Mouse (Mus musculus): ENCODE measurements around the gene Prdx6b.

Gene Prdx6b

DNA sequence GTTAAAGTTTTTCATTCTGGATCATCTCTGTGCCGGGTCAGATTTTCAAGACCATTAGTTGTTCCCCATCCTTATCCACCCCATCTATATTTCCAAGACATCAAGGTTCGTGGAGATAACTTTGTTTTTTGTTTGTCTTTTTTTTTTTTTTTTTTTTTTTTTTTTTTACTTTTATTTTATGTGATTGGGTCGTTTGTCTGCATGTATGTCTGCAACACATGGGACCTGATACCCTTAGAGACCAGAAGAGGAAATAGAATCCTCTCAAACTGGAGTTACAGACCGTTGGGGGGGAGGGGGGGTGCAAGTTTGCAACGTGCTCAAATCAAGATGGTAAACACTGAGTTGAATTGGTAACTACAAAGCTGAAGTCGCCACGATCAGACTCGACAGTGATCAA is at the start of gene Prdx6b:
Prdx6b (plus strand) TSS at position 301 of the 400 bp plus-strand sequence.
- no peak for DNase-seq (ENCODE audit: low spot score)

DNA sequence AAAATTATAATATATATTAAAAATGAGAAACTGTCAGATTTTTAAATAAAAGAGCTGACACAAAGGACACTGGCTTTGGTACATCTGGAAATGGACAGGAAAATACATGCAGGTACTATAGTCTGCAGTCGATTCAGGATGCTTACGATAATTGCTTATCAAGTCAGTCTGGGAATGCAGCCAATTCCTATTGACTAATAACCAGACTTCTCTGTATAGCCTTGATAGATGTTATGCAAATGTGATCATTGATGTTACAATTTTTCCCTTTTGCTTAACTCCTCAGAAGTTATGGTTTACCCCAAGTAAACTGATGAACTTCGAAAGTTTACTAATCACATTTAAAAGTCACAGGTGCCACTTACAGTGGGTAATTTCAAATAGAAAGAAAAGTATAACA is 44.8 kb upstream of the Prdx6b start:
- no peak for DNase-seq (ENCODE audit: low spot score)

- DNase-seq (ENCODE audit: low spot score): no peak
Measured at GRCm38 (mm10) chr2:80247868-80248267, 44.4 kb upstream of the Prdx6b start.

GRCm38 (mm10) chr2:80259888-80260672 is 32.2 kb upstream of the Prdx6b start:
- no peak for DNase-seq (ENCODE audit: low spot score)

DNA sequence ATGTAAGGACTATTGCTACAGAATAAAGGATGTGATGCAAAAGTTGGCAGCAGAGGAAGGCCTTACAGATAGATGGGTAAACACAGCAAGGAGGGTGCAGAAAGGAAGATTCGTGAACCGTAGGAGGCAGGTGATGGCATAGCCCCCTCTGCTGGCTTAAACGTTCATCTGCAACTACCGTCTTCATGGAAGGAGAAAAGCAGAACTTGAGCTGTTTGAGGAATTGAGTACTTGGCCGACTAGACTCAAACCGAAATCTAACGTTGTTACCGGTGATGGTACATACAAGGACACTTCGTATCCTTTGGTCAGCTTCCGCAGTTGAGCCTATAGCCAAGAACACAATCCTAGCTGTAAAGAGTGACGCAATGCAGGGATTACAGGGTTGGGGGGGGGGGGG is 25.4 kb upstream of the Prdx6b start:
- peak; percentile 82 for DNase-seq (ENCODE audit: low spot score)

- DNase-seq (ENCODE audit: low spot score): peak; percentile 62
Measured at GRCm38 (mm10) chr2:80268053-80268452, 24.2 kb upstream of the Prdx6b start.

DNA sequence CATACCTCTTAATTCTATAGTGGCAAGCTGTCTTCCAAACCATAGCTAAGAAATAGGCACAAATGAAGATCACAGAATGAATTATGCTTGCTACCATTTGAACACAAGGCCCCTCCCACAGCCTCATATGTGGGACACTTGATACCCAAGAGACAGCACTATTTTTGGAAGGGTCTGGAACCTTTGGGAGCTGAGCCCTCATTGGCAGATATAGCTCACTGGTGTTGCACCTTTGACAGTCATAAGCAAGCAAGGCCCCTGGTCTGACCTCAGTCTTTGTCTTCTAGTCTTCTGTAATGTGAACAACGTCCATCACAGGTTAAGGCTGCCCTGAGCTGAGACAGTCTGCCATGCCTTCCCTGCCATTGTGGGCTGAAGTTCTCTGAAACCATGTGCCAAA is 20.8 kb upstream of the Prdx6b start:
- no peak for DNase-seq (ENCODE audit: low spot score)

- no peak for DNase-seq (ENCODE audit: low spot score)
Measured at GRCm38 (mm10) chr2:80273038-80273437, 19.2 kb upstream of the Prdx6b start.

- no peak for DNase-seq (ENCODE audit: low spot score)
Measured at GRCm38 (mm10) chr2:80273763-80274162, 18.5 kb upstream of the Prdx6b start.

GRCm38 (mm10) chr2:80275136-80275535 is 17.1 kb upstream of the Prdx6b start:
- DNase-seq (ENCODE audit: low spot score): peak; percentile 74

DNA sequence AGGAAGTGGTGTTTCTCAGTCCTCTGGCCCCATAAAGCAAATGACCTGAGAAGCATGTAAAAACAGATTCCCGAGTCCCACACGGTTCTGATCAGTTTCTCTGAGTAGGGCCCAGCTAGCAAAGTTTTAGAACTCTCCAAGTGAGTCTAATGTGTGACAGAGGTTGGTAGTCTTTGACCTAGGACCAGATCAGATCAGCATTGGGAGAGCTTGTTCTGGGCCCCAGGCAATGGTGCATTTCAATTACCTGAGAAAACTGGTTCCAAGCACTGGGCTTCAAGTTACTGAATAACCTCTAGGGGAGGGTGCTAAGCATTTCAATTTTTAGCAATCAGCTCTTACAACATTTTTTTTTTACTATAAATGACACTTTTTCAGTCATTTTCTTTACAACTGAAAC is 10.1 kb upstream of the Prdx6b start:
- DNase-seq (ENCODE audit: low spot score): no peak

GRCm38 (mm10) chr2:80286397-80286796 is 5.9 kb upstream of the Prdx6b start:
- DNase-seq (ENCODE audit: low spot score): no peak

DNA sequence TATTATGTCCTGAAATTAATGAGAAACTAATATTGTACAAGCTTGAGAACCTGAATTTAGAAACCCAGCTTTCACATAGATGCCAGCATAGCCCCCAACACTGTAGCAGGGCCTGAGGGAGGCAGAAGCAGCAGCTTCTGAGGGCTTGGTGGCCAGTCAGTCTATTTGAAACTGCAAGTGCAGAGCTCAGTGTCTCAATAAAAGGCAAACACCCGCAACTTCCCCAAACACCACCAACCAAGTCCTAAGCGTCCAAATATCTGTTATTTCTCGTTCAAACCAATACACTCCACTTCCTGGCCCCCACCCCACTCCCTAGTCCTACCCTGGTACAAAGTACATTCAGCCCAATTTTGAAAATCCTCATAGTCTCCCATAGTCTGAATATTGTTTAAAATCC is 6.1 kb downstream of the Prdx6b start:
- no peak for DNase-seq (ENCODE audit: low spot score)

DNA sequence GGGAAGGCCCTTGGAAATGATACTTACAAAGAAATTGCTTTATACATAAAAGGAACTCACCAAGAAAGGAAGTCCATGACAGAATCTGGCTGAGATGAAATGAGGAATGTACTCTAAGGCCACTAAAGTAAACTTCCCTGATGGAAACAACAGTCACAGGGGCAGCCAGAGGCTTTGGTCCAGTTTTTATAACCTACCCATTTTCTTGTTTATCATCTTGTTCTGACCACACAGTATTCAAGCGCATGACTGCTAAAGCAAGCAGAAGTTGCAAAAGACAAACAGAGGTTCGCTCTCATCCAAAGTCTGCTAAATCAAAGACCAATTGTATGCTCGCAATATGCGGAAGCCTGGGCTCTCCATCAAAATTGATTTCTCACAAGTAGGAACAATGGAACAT is 8.5 kb downstream of the Prdx6b start:
- DNase-seq (ENCODE audit: low spot score): no peak

DNA sequence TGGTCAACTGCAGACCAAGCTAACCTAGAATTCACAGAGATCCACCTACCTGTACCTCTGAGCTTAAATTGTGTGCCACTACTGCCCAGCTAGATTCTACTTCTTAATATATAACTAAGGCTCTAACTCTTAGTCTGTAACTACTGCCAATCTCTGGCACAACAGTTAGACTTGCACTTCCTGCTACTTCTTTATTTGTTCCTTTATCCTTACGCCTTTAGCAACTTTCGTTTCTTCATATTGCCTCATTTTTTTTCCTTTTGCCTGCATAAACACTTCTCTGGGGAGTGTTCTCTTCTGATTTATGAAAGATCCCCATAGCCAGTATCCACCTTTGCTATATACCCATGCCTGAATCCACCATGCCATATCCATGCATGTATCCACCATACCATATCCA is 11.7 kb downstream of the Prdx6b start:
- DNase-seq (ENCODE audit: low spot score): no peak

DNA sequence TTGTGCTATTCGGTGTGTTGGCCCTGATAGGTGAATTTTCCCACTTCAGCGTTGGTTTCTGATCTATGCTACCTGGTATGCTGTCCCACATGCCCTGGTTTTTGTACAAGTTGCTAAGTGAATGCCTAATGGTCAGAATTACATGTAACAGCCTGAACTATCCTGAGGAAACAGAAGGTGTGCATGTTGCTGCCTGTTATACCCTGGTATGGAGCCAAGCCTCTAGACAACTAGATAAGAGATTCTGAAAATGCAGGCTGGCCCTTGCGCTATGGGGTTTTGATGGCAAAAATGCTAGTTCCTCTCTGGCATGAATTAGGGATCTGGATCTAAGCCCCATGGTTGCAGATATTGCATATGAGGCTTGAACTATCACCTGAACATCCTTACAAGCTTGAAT is 15.4 kb downstream of the Prdx6b start:
- no peak for DNase-seq (ENCODE audit: low spot score)

DNA sequence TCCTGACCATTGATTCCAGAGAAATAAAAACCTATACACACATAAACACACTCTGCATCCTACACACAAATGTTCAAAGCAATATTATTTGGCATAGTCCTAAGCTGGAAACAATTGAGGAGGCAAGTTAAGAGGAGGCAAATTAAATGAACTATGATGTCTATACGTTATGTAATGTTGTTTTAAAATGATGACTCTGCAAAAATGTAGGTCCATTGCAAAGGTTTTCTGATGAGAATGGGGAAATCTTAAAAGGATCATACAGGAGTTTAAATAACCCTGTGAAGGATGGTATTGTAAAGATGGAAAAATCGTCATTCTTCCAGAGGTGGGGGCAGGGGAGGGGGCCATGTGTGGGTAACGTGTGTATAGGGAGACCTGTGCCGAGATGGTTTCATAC is 17.5 kb downstream of the Prdx6b start:
- DNase-seq (ENCODE audit: low spot score): no peak

- DNase-seq (ENCODE audit: low spot score): peak; percentile 34
Measured at GRCm38 (mm10) chr2:80310772-80311171, 18.5 kb downstream of the Prdx6b start.

- no peak for DNase-seq (ENCODE audit: low spot score)
Measured at GRCm38 (mm10) chr2:80311350-80311749, 19.1 kb downstream of the Prdx6b start.

DNA sequence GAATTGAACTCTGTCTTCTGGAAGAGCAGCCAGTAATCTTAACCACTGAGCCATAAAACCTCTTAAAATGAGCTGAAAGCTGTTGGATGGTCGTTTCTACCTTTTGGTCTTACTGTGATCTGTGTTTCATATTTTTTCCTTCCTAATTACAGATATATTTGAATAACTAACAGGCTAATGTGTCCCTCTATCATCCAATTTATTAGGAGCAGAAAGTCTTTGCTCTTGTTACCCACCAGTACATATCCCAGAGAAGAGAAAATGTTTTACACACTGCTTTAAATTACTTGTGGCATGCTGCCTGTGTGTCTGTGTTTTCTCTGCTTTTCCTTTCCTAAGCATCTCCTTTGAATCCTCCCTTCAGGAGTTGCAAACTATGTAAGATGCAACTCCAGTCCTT is 21.9 kb downstream of the Prdx6b start:
- no peak for DNase-seq (ENCODE audit: low spot score)

GRCm38 (mm10) chr2:80314854-80315241 is 22.6 kb downstream of the Prdx6b start:
- no peak for DNase-seq (ENCODE audit: low spot score)

GRCm38 (mm10) chr2:80315242-80316161 is 23.2 kb downstream of the Prdx6b start, which contains the start of gene Dnajc10:
TSS of gene Dnajc10 (plus strand) at chr2:80315466.
- DNase-seq (ENCODE audit: low spot score): peak; percentile 91

DNA sequence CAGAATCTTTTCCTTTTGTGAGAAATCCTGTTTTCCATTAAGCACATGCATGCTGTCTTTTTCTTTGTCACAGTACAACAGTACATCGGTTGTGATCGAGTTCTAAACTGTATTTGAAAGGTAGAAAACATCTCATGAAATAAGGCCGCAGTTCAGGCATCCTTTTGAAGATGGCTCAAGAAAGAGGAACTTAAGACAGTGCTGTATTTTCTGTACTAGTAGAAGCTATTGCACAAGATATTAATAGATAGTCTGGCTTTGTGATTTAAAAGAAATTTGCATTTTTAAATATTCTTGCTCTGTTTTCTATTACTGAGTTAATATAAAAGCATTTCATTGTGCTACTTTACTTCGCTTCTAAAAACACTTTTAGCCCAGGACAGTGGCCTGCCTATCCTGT is 30.6 kb downstream of the Prdx6b start:
- no peak for DNase-seq (ENCODE audit: low spot score)

Measured in adipocyte (in vitro differentiated cells).